Mouse (Mus musculus) brain, embryonic 14.5 days (tissue): ENCODE measurements around the gene Inpp5e.
"Not testable (repeated sequence)": the region's sequence is repeated elsewhere in the genome, so short reads cannot be mapped to it uniquely, and the experiment has no call there.

Experiments
- CTCF ChIP-seq: fragments of 200-500 bp; IDR thresholded peaks from 2 replicates; pipeline ENCODE4 v1.5.1; 2012; ENCODE audit warnings: inconsistent platforms, mild to moderate bottlenecking, moderate library complexity, borderline replicate concordance; ENCODE audit not compliant: insufficient read depth, insufficient read length; ENCODE audit errors: extremely low read depth
- POLR2A ChIP-seq: fragments of 200-500 bp; IDR thresholded peaks from 2 replicates; pipeline ENCODE4 v1.6.1; 2012; ENCODE audit warnings: mild to moderate bottlenecking, inconsistent platforms, borderline replicate concordance; ENCODE audit not compliant: poor library complexity, insufficient read depth, insufficient read length, severe bottlenecking; ENCODE audit errors: extremely low read depth

DNA sequence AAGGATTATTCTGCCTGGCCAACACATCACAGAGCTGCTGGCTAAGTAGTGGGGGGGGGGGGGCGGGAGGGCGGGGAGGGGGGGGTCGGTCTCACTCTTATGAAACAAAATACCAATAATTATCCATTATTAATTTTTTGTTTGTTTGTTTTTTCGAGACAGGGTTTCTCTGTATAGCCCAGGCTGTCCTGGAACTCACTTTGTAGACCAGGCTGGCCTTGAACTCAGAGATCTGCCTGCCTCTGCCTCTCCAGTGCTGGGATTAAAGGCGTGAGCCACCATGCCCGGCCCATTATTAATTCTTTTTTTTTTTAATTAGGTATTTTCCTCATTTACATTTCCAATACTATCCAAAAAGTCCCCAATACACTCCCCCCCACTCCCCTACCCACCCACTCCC lies 28.1 kb downstream of the Inpp5e start:
- not testable (repeated sequence) for TF ChIP-seq CTCF, POLR2A
